In the genomic region with DNA sequence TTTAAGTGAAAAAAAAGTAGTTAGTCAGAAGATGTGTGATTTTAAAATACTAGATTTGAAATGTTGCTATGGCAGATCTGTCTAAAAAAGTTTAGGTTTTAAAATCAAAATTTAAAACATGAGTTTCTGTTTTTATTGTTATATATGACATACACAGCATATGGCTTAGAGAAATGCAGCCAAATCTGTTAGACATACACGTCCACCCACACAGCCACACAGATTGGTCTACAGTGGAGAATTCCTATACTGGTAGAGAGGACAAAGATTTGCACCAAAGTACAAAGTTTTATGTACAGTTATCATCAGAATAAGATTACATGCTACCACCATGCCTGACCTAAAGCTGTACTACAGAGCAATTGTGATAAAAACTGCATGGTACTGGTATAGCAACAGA, we compare ENCODE assay signal across 16 mouse cellular contexts.
A peak's percentile ranks its signal among the peaks of the same experiment; 100 is the strongest.
DNase-seq lines count a peak whose midpoint lies in the region.
"Had no signal": no experiment of that assay in that cellular context is flagged by ENCODE, and none has a peak within 500 bp of the region (broad histone marks: within the 10 kb centered on the region; RNA-seq: fewer than 3 reads in every experiment).

No protein-coding gene starts in this region.

- peak; percentile 2 for DNase-seq in left cerebral cortex, adult 11 months (ENCODE audit: low spot score)
- DNase-seq in left cerebral cortex, postnatal 4 days, result no peak
- DNase-seq in right cerebral cortex, adult 18-20 months, result peak; percentile 12
- no peak for DNase-seq in right cerebral cortex, postnatal 4 days
- peak; percentile 52 for DNase-seq in brain, adult 2 months (ENCODE audit: low read depth, low spot score)
- DNase-seq in telencephalon, adult 2 months (ENCODE audit: low read depth, low spot score), result peak; percentile 23
- DNase-seq: adrenal gland, adult 2 months; adrenal gland, postnatal 14 days; cerebellum, adult 18-20 months; cerebellum, adult 9-10 months; cerebellum, postnatal 14 days; gastrocnemius, adult 2 months; gastrocnemius, postnatal 14 days; heart, adult 11 months; heart, postnatal 10 days; heart, postnatal 36 days had no signal

- intact Hi-C loops in left cerebral cortex, postnatal 4 days (cut with DNase I), result no loop called here

Comparison
In these comparisons a context has a peak if more than half of its experiments do, and no peak if none do; other contexts are left out.
1. DNase-seq: peak in left cerebral cortex, adult 11 months (single experiment), right cerebral cortex, adult 18-20 months (single experiment), brain, adult 2 months (single experiment) and telencephalon, adult 2 months (single experiment); none in left cerebral cortex, postnatal 4 days (single experiment) and right cerebral cortex, postnatal 4 days (single experiment).